Mouse (Mus musculus): ENCODE data around the gene Mgat3. TPM values are rescaled to one million over a fixed set of nuclear protein-coding genes. Genes with fewer than 3 reads are reported as not detected.

Gene Mgat3
- polyA plus RNA-seq, 1 experiment from 2014 or later, result 24.2 TPM

DNA sequence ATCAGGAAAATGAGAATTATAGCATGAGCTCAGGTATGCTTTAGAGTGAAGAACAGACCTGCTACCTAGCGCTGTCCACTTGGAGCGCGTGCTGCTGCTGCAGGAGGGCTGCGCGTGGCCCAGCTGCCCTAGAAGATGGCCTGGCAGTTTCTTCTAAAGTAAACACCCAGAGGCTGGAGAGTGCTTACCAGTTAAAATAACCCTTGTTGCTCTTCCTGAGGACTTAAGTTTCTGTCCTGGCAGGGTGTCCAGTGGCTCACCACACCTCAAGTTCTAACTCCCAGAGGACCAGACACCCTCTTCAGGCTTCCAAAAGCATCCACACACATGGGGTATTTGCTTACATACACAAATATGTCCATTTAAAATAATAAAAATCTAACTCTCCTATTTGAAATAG is 28.1 kb upstream of the Mgat3 start:
- Histone ChIP-seq H3K36me3 (ENCODE audit: control insufficient read depth, insufficient read depth, low read length) (peaks cover 14% of the 10 kb centered on the region; the same call in 1 of the 2 replicates), H3K27ac (ENCODE audit: low read depth, low read length) (no peak overlapping the region), H3K4me3 (ENCODE audit: low read depth, low read length) (no peak overlapping the region), H3K9ac (replicated peaks; ENCODE audit: low read depth, low read length) (no peak overlapping the region), H3K27me3 (ENCODE audit: control insufficient read depth, insufficient read depth, low read length) (no peaks in the 10 kb centered on the region), H3K4me1 (ENCODE audit: control insufficient read depth, insufficient read depth, low read length) (no peaks in the 10 kb centered on the region), H3K4me2 (ENCODE audit: low read depth, low read length) (no peak overlapping the region), H3K9me3 (ENCODE audit: control insufficient read depth, low read length) (no peaks in the 10 kb centered on the region)
- no peak for ATAC-seq (ENCODE audit: low read depth)
- WGBS, result 97% methylated on average over 5 of the region's 5 CpGs

DNA sequence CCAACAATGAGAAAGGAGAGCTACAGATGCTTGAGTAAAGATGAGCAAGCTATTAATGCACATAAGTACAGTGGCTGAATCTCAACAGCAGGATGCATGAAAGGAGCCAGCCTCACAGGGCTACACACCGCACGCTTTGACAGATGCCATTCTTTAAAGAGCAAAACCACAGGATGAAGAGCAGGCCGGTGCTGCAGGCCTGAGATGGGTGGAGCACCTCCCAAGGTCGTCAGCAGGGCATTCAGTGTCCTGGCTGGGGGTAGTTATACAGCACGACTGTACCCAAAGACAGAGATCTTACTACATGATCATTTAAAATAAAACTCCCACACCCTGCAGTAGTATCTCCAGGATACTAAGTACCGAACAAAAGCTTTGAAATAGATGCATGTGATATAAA is 27.4 kb upstream of the Mgat3 start:
- peaks cover 14% of the 10 kb centered on the region; the same call in 1 of the 2 replicates for H3K36me3 ChIP-seq (ENCODE audit: control insufficient read depth, insufficient read depth, low read length)
- no peaks in the 10 kb centered on the region for H3K4me1 ChIP-seq (ENCODE audit: control insufficient read depth, insufficient read depth, low read length)
- WGBS, result 64% methylated on average over 6 of the region's 6 CpGs
- H3K4me3 ChIP-seq (ENCODE audit: low read depth, low read length), result no peak overlapping the region
- ATAC-seq (ENCODE audit: low read depth), result no peak
- H3K4me2 ChIP-seq (ENCODE audit: low read depth, low read length), result no peak overlapping the region
- H3K27ac ChIP-seq (ENCODE audit: low read depth, low read length), result no peak overlapping the region
- H3K9me3 ChIP-seq (ENCODE audit: control insufficient read depth, low read length), result no peaks in the 10 kb centered on the region
- no peak overlapping the region for H3K9ac ChIP-seq (replicated peaks; ENCODE audit: low read depth, low read length)
- no peaks in the 10 kb centered on the region for H3K27me3 ChIP-seq (ENCODE audit: control insufficient read depth, insufficient read depth, low read length)

DNA sequence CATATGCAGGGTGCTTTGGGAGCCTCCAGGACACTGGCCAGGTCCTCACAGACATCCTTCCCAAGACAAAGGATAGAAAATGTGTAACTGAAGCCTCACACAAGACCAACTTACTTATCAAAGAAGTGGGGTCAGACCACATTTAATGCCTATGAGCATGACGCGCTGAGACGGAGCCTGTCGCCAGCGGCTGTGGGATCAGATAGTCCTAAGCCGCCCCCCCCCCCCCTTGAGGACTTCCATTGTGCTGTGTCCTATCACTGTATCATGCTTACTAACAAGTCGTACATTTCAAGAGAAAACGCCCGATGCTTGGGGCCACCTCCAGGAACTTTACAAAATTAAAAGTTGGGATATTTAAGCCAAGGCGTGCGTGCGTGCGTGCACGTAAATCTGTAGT is 26.4 kb upstream of the Mgat3 start:
- H3K27me3 ChIP-seq (ENCODE audit: control insufficient read depth, insufficient read depth, low read length), result no peaks in the 10 kb centered on the region
- no peaks in the 10 kb centered on the region for H3K4me1 ChIP-seq (ENCODE audit: control insufficient read depth, insufficient read depth, low read length)
- no peak for ATAC-seq (ENCODE audit: low read depth)
- WGBS, result 94% methylated on average over 14 of the region's 14 CpGs
- no peak overlapping the region for H3K9ac ChIP-seq (replicated peaks; ENCODE audit: low read depth, low read length)
- H3K36me3 ChIP-seq (ENCODE audit: control insufficient read depth, insufficient read depth, low read length), result peaks cover 17% of the 10 kb centered on the region; the same call in 1 of the 2 replicates
- H3K4me2 ChIP-seq (ENCODE audit: low read depth, low read length), result no peak overlapping the region
- no peaks in the 10 kb centered on the region for H3K9me3 ChIP-seq (ENCODE audit: control insufficient read depth, low read length)
- H3K4me3 ChIP-seq (ENCODE audit: low read depth, low read length), result no peak overlapping the region
- no peak overlapping the region for H3K27ac ChIP-seq (ENCODE audit: low read depth, low read length)

DNA sequence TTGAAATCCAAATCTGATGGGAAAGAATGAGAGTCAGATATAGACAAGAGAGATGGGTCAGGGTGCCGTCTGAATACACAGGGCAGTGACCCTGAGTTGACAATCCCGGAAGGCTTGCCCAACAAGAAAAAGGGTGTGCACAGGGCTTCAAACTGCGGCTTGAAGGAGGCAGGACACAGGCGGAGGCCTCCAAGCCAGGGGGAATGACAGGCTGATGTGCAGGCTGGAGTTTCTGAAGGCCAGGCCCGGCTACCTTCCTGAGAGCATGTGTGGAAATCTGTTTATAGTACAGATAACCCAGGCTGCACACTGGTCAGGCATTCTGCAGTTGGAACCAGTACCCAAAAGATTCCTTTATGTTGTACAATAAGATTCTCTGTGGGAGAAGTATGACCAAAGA is 26.0 kb upstream of the Mgat3 start:
- no peak overlapping the region for H3K4me2 ChIP-seq (ENCODE audit: low read depth, low read length)
- H3K27ac ChIP-seq (ENCODE audit: low read depth, low read length), result no peak overlapping the region
- no peaks in the 10 kb centered on the region for H3K9me3 ChIP-seq (ENCODE audit: control insufficient read depth, low read length)

GRCm38 (mm10) chr15:80148565-80148964 is 25.0 kb upstream of the Mgat3 start:
- H3K4me3 ChIP-seq (ENCODE audit: low read depth, low read length), result no peak overlapping the region
- peaks cover 31% of the 10 kb centered on the region for H3K36me3 ChIP-seq (ENCODE audit: control insufficient read depth, insufficient read depth, low read length)
- no peak overlapping the region for H3K27ac ChIP-seq (ENCODE audit: low read depth, low read length)
- ATAC-seq (ENCODE audit: low read depth), result no peak
- H3K4me2 ChIP-seq (ENCODE audit: low read depth, low read length), result no peak overlapping the region
- H3K4me1 ChIP-seq (ENCODE audit: control insufficient read depth, insufficient read depth, low read length), result no peaks in the 10 kb centered on the region
- 82% methylated on average over 8 of the region's 8 CpGs for WGBS
- no peaks in the 10 kb centered on the region for H3K27me3 ChIP-seq (ENCODE audit: control insufficient read depth, insufficient read depth, low read length)
- H3K9me3 ChIP-seq (ENCODE audit: control insufficient read depth, low read length), result no peaks in the 10 kb centered on the region
- H3K9ac ChIP-seq (replicated peaks; ENCODE audit: low read depth, low read length), result no peak overlapping the region

More for the DNA sequence above, 26.0 kb upstream of the Mgat3 start:
- Histone ChIP-seq H3K27me3 (ENCODE audit: control insufficient read depth, insufficient read depth, low read length) (no peaks in the 10 kb centered on the region), H3K36me3 (ENCODE audit: control insufficient read depth, insufficient read depth, low read length) (peaks cover 20% of the 10 kb centered on the region), H3K9ac (replicated peaks; ENCODE audit: low read depth, low read length) (no peak overlapping the region), H3K4me1 (ENCODE audit: control insufficient read depth, insufficient read depth, low read length) (no peaks in the 10 kb centered on the region), H3K4me3 (ENCODE audit: low read depth, low read length) (no peak overlapping the region)
- 82% methylated on average over 5 of the region's 5 CpGs for WGBS
- no peak for ATAC-seq (ENCODE audit: low read depth)

GRCm38 (mm10) chr15:80149517-80149916 is 24.0 kb upstream of the Mgat3 start:
- no peak overlapping the region for H3K27ac ChIP-seq (ENCODE audit: low read depth, low read length)
- no peak overlapping the region for H3K9ac ChIP-seq (replicated peaks; ENCODE audit: low read depth, low read length)
- H3K4me3 ChIP-seq (ENCODE audit: low read depth, low read length), result no peak overlapping the region
- H3K4me1 ChIP-seq (ENCODE audit: control insufficient read depth, insufficient read depth, low read length), result no peaks in the 10 kb centered on the region
- WGBS, result 92% methylated on average over 7 of the region's 7 CpGs
- no peak for ATAC-seq (ENCODE audit: low read depth)
- peaks cover 40% of the 10 kb centered on the region for H3K36me3 ChIP-seq (ENCODE audit: control insufficient read depth, insufficient read depth, low read length)
- H3K27me3 ChIP-seq (ENCODE audit: control insufficient read depth, insufficient read depth, low read length), result no peaks in the 10 kb centered on the region
- H3K4me2 ChIP-seq (ENCODE audit: low read depth, low read length), result no peak overlapping the region
- no peaks in the 10 kb centered on the region for H3K9me3 ChIP-seq (ENCODE audit: control insufficient read depth, low read length)

DNA sequence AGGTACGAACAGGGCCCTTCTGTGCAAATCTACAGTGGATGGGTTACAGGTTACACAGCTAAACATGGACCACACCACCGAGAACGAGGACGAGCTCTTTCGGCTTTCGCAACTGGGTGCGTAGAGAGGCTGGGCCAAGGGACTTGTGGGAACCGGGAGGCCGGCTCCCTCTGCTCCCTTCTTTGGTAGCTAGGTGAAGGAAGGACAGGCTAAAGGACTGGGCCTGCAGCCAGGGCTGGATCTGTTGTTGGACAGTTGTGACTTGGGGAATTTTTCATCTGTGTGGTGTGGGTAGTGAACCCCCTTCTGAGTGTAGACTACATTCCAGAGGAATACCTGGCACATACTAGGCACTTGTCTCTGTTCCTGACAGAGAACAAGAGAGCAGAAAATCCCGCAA is 20.9 kb upstream of the Mgat3 start:
- H3K27ac ChIP-seq (ENCODE audit: low read depth, low read length), result no peak overlapping the region
- H3K4me2 ChIP-seq (ENCODE audit: low read depth, low read length), result no peak overlapping the region
- no peaks in the 10 kb centered on the region for H3K9me3 ChIP-seq (ENCODE audit: control insufficient read depth, low read length)
- H3K9ac ChIP-seq (replicated peaks; ENCODE audit: low read depth, low read length), result no peak overlapping the region
- 94% methylated on average over 10 of the region's 10 CpGs for WGBS
- peaks cover 61% of the 10 kb centered on the region for H3K36me3 ChIP-seq (ENCODE audit: control insufficient read depth, insufficient read depth, low read length)
- no peak overlapping the region for H3K4me3 ChIP-seq (ENCODE audit: low read depth, low read length)
- ATAC-seq (ENCODE audit: low read depth), result no peak
- H3K27me3 ChIP-seq (ENCODE audit: control insufficient read depth, insufficient read depth, low read length), result no peaks in the 10 kb centered on the region
- H3K4me1 ChIP-seq (ENCODE audit: control insufficient read depth, insufficient read depth, low read length), result no peaks in the 10 kb centered on the region

DNA sequence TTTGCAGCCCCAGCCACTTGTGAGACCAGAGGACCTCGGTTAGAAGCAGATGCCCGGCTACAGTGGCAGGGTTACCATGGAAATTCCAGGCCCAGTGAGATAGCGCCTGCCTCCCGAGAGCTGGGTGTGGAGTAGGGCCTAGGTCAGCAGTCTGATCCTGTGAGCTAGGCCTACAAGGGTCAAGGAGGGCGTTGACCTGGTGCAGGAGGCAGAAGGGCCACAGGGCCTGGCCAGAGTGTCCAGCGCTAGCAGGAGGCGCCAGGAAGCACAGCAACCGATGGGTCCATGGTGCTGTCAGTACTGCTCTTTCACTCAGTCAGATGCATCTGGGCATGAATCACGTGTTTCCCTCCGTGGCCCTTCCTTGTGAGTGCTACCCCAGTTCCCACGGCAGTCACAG is 19.8 kb upstream of the Mgat3 start:
- no peak overlapping the region for H3K4me2 ChIP-seq (ENCODE audit: low read depth, low read length)
- H3K27me3 ChIP-seq (ENCODE audit: control insufficient read depth, insufficient read depth, low read length), result no peaks in the 10 kb centered on the region
- H3K9ac ChIP-seq (replicated peaks; ENCODE audit: low read depth, low read length), result no peak overlapping the region
- no peak overlapping the region for H3K27ac ChIP-seq (ENCODE audit: low read depth, low read length)
- H3K9me3 ChIP-seq (ENCODE audit: control insufficient read depth, low read length), result no peaks in the 10 kb centered on the region
- WGBS, result 83% methylated on average over 11 of the region's 11 CpGs
- H3K4me3 ChIP-seq (ENCODE audit: low read depth, low read length), result no peak overlapping the region
- H3K4me1 ChIP-seq (ENCODE audit: control insufficient read depth, insufficient read depth, low read length), result no peaks in the 10 kb centered on the region
- peaks cover 64% of the 10 kb centered on the region for H3K36me3 ChIP-seq (ENCODE audit: control insufficient read depth, insufficient read depth, low read length)
- ATAC-seq (ENCODE audit: low read depth), result no peak

DNA sequence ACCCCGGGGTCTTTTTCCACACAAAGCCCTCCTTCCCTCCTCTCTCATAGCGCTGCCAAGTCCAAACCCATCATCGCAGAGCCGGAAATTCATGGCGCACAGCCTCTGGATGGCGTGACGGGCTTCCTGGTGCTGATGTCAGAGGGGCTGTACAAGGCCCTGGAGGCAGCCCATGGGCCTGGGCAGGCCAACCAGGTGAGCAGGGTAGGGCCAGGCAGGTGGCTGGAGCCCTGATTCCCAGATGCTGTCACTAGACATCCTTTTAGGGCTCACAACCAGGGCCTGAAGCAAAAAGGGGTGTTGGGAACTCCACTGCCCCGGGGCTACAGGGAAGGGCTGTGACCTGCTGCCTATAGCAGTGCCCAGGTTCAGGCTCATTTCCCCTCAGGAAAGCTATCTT is 17.8 kb upstream of the Mgat3 start:
- no peaks in the 10 kb centered on the region for H3K9me3 ChIP-seq (ENCODE audit: control insufficient read depth, low read length)
- no peak overlapping the region for H3K4me2 ChIP-seq (ENCODE audit: low read depth, low read length)
- H3K4me3 ChIP-seq (ENCODE audit: low read depth, low read length), result no peak overlapping the region
- peaks cover 72% of the 10 kb centered on the region for H3K36me3 ChIP-seq (ENCODE audit: control insufficient read depth, insufficient read depth, low read length)
- no peak overlapping the region for H3K9ac ChIP-seq (replicated peaks; ENCODE audit: low read depth, low read length)
- no peak for ATAC-seq (ENCODE audit: low read depth)
- WGBS, result 92% methylated on average over 8 of the region's 8 CpGs
- H3K4me1 ChIP-seq (ENCODE audit: control insufficient read depth, insufficient read depth, low read length), result no peaks in the 10 kb centered on the region
- H3K27me3 ChIP-seq (ENCODE audit: control insufficient read depth, insufficient read depth, low read length), result no peaks in the 10 kb centered on the region
- no peak overlapping the region for H3K27ac ChIP-seq (ENCODE audit: low read depth, low read length)

Measured in neural tube, embryonic 14.5 days (tissue).